Comparison of ENCODE assay signal across 10 mouse cellular contexts in the genomic region with DNA sequence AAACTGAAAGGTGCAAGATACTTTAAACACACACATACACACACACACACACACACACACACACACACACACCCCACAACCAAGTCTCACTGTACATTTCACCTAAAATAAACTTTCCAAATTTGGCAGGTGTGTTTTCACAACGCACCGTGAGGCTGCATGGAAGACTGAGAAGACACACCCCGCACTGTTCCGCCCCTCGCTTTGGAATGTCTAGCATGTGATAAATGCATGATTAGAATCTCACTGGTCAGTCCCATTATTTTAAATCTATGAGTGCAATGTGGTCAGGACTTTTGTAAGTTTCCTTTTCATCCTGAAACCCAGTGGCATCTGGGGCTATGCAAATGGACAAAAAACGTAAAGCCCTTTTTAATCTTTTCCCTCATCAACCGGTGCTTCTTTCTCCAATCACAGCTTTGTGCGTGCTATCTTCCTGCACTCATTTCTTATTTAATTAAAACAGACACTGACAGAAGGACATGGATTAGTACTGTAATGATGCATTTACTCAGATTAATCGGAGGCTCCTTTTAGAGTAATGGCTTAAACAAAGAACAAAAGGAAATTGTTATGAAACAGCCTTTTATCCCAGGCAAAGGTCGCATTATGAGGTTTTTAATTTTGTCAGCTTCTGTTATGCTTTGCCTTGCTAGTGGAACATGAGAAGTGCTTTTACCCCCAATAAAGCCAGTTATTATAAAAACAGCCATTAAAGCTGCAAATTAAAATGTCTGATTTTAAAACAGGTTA.
DNase-seq lines count a peak whose midpoint lies in the region; ATAC-seq and TF ChIP-seq lines count a peak whose summit lies in the region.
"Had no signal": no experiment of that assay in that cellular context is flagged by ENCODE, and none has a peak within 500 bp of the region (broad histone marks: within the 10 kb centered on the region; RNA-seq: fewer than 3 reads in every experiment).

No protein-coding gene starts in this region.

- no peak overlapping the region for H3K4me2 ChIP-seq in kidney, embryonic 14.5 days (replicated peaks; ENCODE audit: low read depth, low read length)
- H3K4me2 ChIP-seq in midbrain, embryonic 15.5 days = peak overlapping the region; percentile 18; the same call in 1 of the 2 replicates

- H3K4me3 ChIP-seq in kidney, embryonic 14.5 days (ENCODE audit: low read length) = no peak overlapping the region
- no peak overlapping the region for H3K4me3 ChIP-seq in kidney, adult 2 months (ENCODE audit: insufficient read depth, low read depth, low read length)
- no peak overlapping the region for H3K4me3 ChIP-seq in midbrain, embryonic 15.5 days

- no peak for ATAC-seq in kidney, embryonic 14.5 days (ENCODE audit: low FRiP score, low TSS enrichment)
- no peak for ATAC-seq in midbrain, embryonic 15.5 days (replicated peaks)

- WGBS in kidney, embryonic 14.5 days = 39% methylated on average over 10 of the region's 10 CpGs
- WGBS in kidney, adult 2 months = 27% methylated on average over 10 of the region's 10 CpGs
- 10% methylated on average over 10 of the region's 10 CpGs for WGBS in midbrain, embryonic 15.5 days

- no peak for TF ChIP-seq CTCF in kidney, adult 2 months (conservative IDR thresholded peaks at IDR 0.05; ENCODE audit: insufficient read depth, insufficient read length, low read depth, low read length)

- peaks cover 15% of the 10 kb centered on the region; the same call in 1 of the 2 replicates for H3K4me1 ChIP-seq in kidney, embryonic 14.5 days (ENCODE audit: control insufficient read depth, insufficient read depth, low read length)
- H3K4me1 ChIP-seq in kidney, adult 2 months (ENCODE audit: control insufficient read depth, insufficient read depth, low read length) = peaks cover 26% of the 10 kb centered on the region
- H3K4me1 ChIP-seq in midbrain, embryonic 15.5 days = peaks cover 30% of the 10 kb centered on the region

- no peak overlapping the region for H3K27ac ChIP-seq in kidney, embryonic 14.5 days (ENCODE audit: low read depth, low read length)
- H3K27ac ChIP-seq in kidney, adult 2 months (ENCODE audit: insufficient read depth, low read depth, low read length) = peak overlapping the region; percentile 74
- no peak overlapping the region for H3K27ac ChIP-seq in midbrain, embryonic 15.5 days

- H3K27me3 ChIP-seq in kidney, embryonic 14.5 days (ENCODE audit: control insufficient read depth, insufficient read depth, low read length) = no peaks in the 10 kb centered on the region
- H3K27me3 ChIP-seq in kidney, adult 2 months (replicated peaks; ENCODE audit: control insufficient read depth, insufficient read depth, low read length) = no peaks in the 10 kb centered on the region
- no peaks in the 10 kb centered on the region for H3K27me3 ChIP-seq in midbrain, embryonic 15.5 days (replicated peaks)

- no peaks in the 10 kb centered on the region for H3K9me3 ChIP-seq in kidney, embryonic 14.5 days (ENCODE audit: control insufficient read depth, low read length)
- H3K9me3 ChIP-seq in midbrain, embryonic 15.5 days = no peaks in the 10 kb centered on the region

- H3K9ac ChIP-seq in kidney, embryonic 14.5 days (ENCODE audit: low read depth, low read length) = no peak overlapping the region
- no peak overlapping the region for H3K9ac ChIP-seq in midbrain, embryonic 15.5 days

- DNase-seq in kidney, adult 11 months = peak; percentile 41
- peak; percentile 47 for DNase-seq in embryo, embryonic 10.5 days (ENCODE audit: low spot score)
- DNase-seq in kidney, adult 2 months = peak; percentile 61
- DNase-seq in layer of hippocampus, adult 9-10 months (ENCODE audit: low spot score) = no peak
- no peak for DNase-seq in layer of hippocampus, postnatal 10 days (ENCODE audit: low spot score in 2 of 2)
- DNase-seq in right cerebral cortex, postnatal 4 days = no peak
- DNase-seq: heart, adult 18-20 months; left cerebral cortex, postnatal 4 days had no signal

- no peak for TF ChIP-seq POLR2A in kidney, adult 2 months (IDR thresholded peaks at IDR 0.05; ENCODE audit: low read depth, low read length)

- no peaks in the 10 kb centered on the region for H3K36me3 ChIP-seq in kidney, embryonic 14.5 days (ENCODE audit: control insufficient read depth, insufficient read depth, low read length)
- H3K36me3 ChIP-seq in kidney, adult 2 months (ENCODE audit: control insufficient read depth, insufficient read depth, low read length) = no peaks in the 10 kb centered on the region
- no peaks in the 10 kb centered on the region for H3K36me3 ChIP-seq in midbrain, embryonic 15.5 days (replicated peaks)

Comparison
In these comparisons a context has a peak if more than half of its experiments do, and no peak if none do; other contexts are left out.
1. DNase-seq: peak in kidney, adult 11 months (single experiment), embryo, embryonic 10.5 days (single experiment) and kidney, adult 2 months (single experiment); none in layer of hippocampus, adult 9-10 months (single experiment), layer of hippocampus, postnatal 10 days (0 of 2) and right cerebral cortex, postnatal 4 days (single experiment).